Mouse (Mus musculus) forebrain, embryonic 14.5 days (tissue): ENCODE measurements at regions not wholly inside any gene's neighbourhood (a gene's known extent, or its start where the extent isn't known, plus 50 kb on each side); places are given as distances from the start of the nearest gene placed in this dataset.

Source experiments
- ATAC-seq: fragments of 200-750 bp; cut with Nextera tagmentation; 2 replicates; pipeline ENCODE4 v1.8.0; 2017; ENCODE audit warnings: mild to moderate bottlenecking, moderate library complexity
- DNase-seq: peaks from one replicate; pipeline ENCODE4 v3.0.0-alpha.2; 2015; ENCODE audit warnings: low spot score
- H3K27ac ChIP-seq: fragments of 300-500 bp; sonication (generic); 2 replicates; pipeline ENCODE4 v1.5.1; 2014; ENCODE audit warnings: low read depth, mild to moderate bottlenecking, control low read depth, low read length, moderate library complexity
- H3K27me3 ChIP-seq: fragments of 300-500 bp; sonication (generic); replicated peaks from 2 replicates; pipeline ENCODE4 v1.6.1; 2014; ENCODE audit warnings: low read length, control low read depth, mixed read lengths; ENCODE audit not compliant: control insufficient read depth, insufficient read depth
- H3K36me3 ChIP-seq: fragments of 300-500 bp; sonication (generic); 2 replicates; pipeline ENCODE4 v1.6.1; 2014; ENCODE audit warnings: low read length, control low read depth; ENCODE audit not compliant: control insufficient read depth, insufficient read depth
- H3K4me1 ChIP-seq: fragments of 300-500 bp; sonication (generic); 2 replicates; pipeline ENCODE4 v1.6.1; 2014; ENCODE audit warnings: antibody characterized with exemption, low read length, control low read depth; ENCODE audit not compliant: control insufficient read depth, insufficient read depth
- H3K4me2 ChIP-seq: fragments of 300-500 bp; sonication (generic); 2 replicates; pipeline ENCODE4 v1.6.1; 2014; ENCODE audit warnings: mild to moderate bottlenecking, control low read depth, low read length
- H3K4me3 ChIP-seq: fragments of 300-500 bp; sonication (generic); 2 replicates; pipeline ENCODE4 v1.5.1; 2014; ENCODE audit warnings: low read depth, low read length, control low read depth
- H3K9ac ChIP-seq: fragments of 300-500 bp; sonication (generic); 2 replicates; pipeline ENCODE4 v1.6.1; 2014; ENCODE audit warnings: mild to moderate bottlenecking, low read length, control low read depth, moderate library complexity
- H3K9me3 ChIP-seq: fragments of 300-500 bp; sonication (generic); replicated peaks from 2 replicates; pipeline ENCODE4 v1.6.1; 2016; ENCODE audit warnings: low read length, control low read depth, mixed read lengths; ENCODE audit not compliant: control insufficient read depth
- WGBS: fragments of 180-500 bp; shearing (Covaris S2); extraction: QIAGEN DNeasy Blood & Tissue Kit; methylation state at CpG from one replicate; pipeline ENCODE4 v1.1.7; 2014; 5-methylcytosine and 5-hydroxymethylcytosine counted together

DNA sequence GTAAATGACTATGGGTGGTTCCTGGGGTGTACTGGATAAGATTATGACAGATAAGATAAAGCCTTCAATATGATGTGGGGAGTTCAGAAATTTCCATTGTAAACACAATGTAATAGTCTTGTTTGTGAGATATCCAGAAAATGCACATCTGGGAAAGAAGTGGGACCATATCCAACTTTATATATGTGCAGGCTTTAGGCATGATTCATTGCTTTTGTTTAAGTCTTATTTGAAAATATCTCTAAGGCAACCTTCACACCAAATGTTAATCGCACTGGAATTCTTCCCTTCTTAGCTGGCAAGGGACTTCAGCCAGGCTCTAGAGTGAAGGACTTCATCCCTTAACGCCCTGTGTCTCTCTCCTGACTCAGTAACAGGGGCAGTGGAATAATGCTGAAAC is 250.3 kb downstream of the Hs3st3b1 start:
- H3K36me3 ChIP-seq: no peaks in the 10 kb centered on the region
- no peak overlapping the region for H3K4me3 ChIP-seq
- 69% methylated on average over 2 of the region's 2 CpGs for WGBS
- no peak overlapping the region for H3K4me2 ChIP-seq
- H3K27ac ChIP-seq: no peak overlapping the region
- H3K9me3 ChIP-seq: no peaks in the 10 kb centered on the region
- no peaks in the 10 kb centered on the region for H3K27me3 ChIP-seq
- ATAC-seq (no peak), DNase-seq (no peak)
- H3K9ac ChIP-seq: no peak overlapping the region
- H3K4me1 ChIP-seq: no peaks in the 10 kb centered on the region

- Histone ChIP-seq H3K27me3 (no peaks in the 10 kb centered on the region), H3K27ac (no peak overlapping the region), H3K4me1 (0 out of 2 replicates have a peak, but pooled peaks cover 3% of the 10 kb centered on the region), H3K9me3 (no peaks in the 10 kb centered on the region), H3K9ac (no peak overlapping the region), H3K4me3 (no peak overlapping the region), H3K36me3 (no peaks in the 10 kb centered on the region), H3K4me2 (no peak overlapping the region)
- 49% methylated on average over 11 of the region's 11 CpGs for WGBS
- ATAC-seq (no peak), DNase-seq (peak; percentile 56)
These were observed 244.2 kb downstream of the Hs3st3b1 start for GRCm38 (mm10) chr11:63677921-63678320.

DNA sequence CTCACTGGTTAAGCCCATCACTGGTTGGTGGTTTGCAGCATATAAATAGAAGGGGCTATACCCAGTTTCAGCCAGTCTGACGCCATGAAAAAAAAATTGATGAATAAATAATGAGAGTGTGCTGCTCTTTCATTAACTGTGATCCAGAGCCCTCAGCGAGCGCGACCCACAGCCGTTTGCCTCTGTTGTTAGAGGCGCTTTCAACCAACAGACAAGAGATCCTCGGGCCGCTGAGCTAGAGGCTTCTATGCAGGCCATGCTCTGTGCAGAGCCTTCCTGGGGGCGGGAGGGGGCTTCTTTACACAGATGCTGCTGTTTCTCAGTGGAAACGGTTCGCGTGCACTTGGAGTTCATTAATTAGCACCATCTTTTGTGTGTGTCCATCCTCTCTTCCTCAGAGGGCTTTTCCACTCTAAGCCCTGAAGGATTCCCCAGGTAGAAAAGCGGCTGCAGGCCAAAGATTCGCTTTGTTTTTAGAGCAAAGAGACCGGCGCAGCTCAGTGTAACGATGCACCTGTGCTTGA is 243.6 kb downstream of the Hs3st3b1 start:
- no peaks in the 10 kb centered on the region for H3K27me3 ChIP-seq
- H3K4me2 ChIP-seq: peak overlapping the region; percentile 11; the same call in 1 of the 2 replicates
- H3K9ac ChIP-seq: 0 out of 2 replicates have a peak overlapping the region, but pooled peaks have one; percentile 6
- no peak overlapping the region for H3K4me3 ChIP-seq
- 0 out of 2 replicates have a peak, but pooled peaks cover 3% of the 10 kb centered on the region for H3K4me1 ChIP-seq
- H3K27ac ChIP-seq: no peak overlapping the region
- DNase-seq (peak; percentile 56), ATAC-seq (peak; percentile 46; the same call in 1 of the 2 replicates)
- no peaks in the 10 kb centered on the region for H3K9me3 ChIP-seq
- H3K36me3 ChIP-seq: no peaks in the 10 kb centered on the region
- 23% methylated on average over 17 of the region's 17 CpGs for WGBS

DNA sequence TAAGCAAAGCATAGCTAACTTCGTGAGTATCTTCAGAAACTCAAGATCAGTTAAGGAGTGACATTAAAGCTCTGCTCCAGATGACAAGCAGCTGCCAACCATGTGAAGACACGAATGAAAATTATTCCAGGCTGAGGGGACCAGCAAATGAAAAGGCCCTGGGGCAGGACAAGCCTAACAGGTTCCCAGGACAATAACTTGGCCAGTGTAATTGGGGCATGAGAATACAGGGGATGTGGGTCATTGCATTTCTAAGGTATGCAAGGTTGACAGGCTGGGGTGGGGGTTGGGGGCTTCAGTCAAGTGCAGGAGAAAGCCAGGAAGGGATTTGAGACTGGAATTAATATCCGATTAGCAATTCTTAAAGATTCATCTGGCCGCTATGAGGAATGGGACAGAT is 242.6 kb downstream of the Hs3st3b1 start:
- no peaks in the 10 kb centered on the region for H3K36me3 ChIP-seq
- H3K27me3 ChIP-seq: no peaks in the 10 kb centered on the region
- H3K9ac ChIP-seq: no peak overlapping the region
- 68% methylated on average over 4 of the region's 4 CpGs for WGBS
- H3K4me2 ChIP-seq: no peak overlapping the region
- ATAC-seq: no peak
- H3K9me3 ChIP-seq: no peaks in the 10 kb centered on the region
- no peak overlapping the region for H3K27ac ChIP-seq
- DNase-seq: no peak
- no peak overlapping the region for H3K4me3 ChIP-seq
- H3K4me1 ChIP-seq: 0 out of 2 replicates have a peak, but pooled peaks cover 3% of the 10 kb centered on the region

DNA sequence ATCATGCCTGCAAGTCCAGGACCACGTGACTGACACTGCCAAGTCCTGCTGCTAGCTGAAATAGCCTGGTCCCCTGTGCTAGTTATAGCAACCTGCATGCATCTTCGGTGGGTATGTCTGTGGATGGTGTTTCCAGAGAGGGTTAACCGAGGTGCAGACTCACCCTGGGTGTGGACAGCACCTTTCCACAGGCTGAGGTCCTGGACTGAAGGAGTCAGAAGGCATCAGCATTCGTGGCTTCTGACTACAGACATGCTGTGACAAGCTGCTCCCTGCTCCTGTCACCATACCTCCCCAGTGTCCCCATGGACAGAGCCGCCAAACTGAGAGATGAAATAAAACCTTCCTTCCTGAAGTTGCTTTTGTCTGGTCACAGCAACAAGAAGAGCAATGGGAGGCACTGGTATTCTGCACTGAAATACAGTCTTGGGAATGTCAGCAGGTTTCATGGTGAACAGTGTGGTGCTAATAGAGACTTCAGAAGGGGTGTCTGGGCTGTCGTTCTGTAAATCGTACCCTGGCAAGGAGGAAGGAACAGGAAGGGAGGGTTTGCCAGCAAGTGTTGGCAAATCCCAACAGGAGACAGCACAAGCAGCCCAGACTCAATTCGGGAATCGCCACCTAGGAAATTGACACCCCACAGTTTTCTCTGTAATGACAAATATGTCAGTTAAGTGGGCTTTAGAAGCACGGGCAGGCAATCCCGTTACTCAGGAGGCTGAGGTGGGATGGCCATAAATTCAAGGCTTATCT is 237.7 kb downstream of the Hs3st3b1 start:
- Histone ChIP-seq H3K27me3 (no peaks in the 10 kb centered on the region), H3K9ac (no peak overlapping the region), H3K27ac (no peak overlapping the region), H3K4me1 (0 out of 2 replicates have a peak, but pooled peaks cover 2% of the 10 kb centered on the region), H3K4me3 (no peak overlapping the region), H3K9me3 (no peaks in the 10 kb centered on the region), H3K4me2 (no peak overlapping the region), H3K36me3 (no peaks in the 10 kb centered on the region)
- WGBS: 74% methylated on average over 11 of the region's 11 CpGs
- no peak for DNase-seq
- no peak for ATAC-seq

GRCm38 (mm10) chr11:63691041-63691440 is 231.0 kb downstream of the Hs3st3b1 start:
- no peak overlapping the region for H3K4me3 ChIP-seq
- ATAC-seq (no peak), DNase-seq (no peak)
- H3K4me2 ChIP-seq: no peak overlapping the region
- 61% methylated on average over 4 of the region's 4 CpGs for WGBS
- no peak overlapping the region for H3K9ac ChIP-seq
- H3K27me3 ChIP-seq: no peaks in the 10 kb centered on the region
- H3K9me3 ChIP-seq: no peaks in the 10 kb centered on the region
- no peaks in the 10 kb centered on the region for H3K4me1 ChIP-seq
- H3K27ac ChIP-seq: no peak overlapping the region
- no peaks in the 10 kb centered on the region for H3K36me3 ChIP-seq

DNA sequence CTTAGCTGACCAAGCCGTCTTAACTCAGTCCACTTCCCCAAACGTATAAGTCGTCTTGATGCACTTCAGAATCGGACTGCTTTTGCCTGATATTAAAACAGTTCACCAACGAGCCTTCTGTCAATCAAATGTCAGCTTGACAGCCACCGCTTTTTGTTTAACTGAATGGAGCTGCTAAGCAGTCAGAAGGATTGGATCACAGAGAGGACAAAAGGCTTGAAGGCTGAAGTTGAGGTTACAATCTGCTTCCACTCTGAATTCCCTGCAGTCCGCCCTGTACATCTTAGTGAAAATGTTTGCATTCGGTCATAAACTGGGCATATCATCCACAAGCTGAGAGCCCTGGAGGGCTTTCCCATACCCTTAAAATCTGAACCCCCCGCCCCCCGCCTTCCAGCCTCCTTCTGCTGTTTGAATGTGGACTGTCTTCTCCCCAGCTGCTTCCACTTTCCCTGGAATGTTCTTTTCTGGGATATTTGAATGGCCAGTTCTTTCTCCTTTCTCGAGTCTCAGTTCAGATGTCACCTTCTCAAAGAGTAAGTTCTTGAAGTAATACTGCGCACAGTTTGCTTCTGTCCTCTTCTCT is 217.0 kb downstream of the Hs3st3b1 start:
- DNase-seq (no peak), ATAC-seq (no peak)
- Histone ChIP-seq H3K27ac (no peak overlapping the region), H3K4me1 (peaks cover 15% of the 10 kb centered on the region), H3K4me3 (no peak overlapping the region), H3K27me3 (no peaks in the 10 kb centered on the region; the same call in 1 of the 2 replicates), H3K9me3 (no peaks in the 10 kb centered on the region), H3K4me2 (no peak overlapping the region), H3K36me3 (no peaks in the 10 kb centered on the region), H3K9ac (no peak overlapping the region)
- WGBS: 24% methylated on average over 12 of the region's 12 CpGs

- H3K4me1 ChIP-seq: peaks cover 15% of the 10 kb centered on the region
- H3K9me3 ChIP-seq: no peaks in the 10 kb centered on the region
- no peak overlapping the region for H3K4me3 ChIP-seq
- H3K36me3 ChIP-seq: no peaks in the 10 kb centered on the region
- peaks cover 3% of the 10 kb centered on the region; the same call in 1 of the 2 replicates for H3K27me3 ChIP-seq
- H3K27ac ChIP-seq: no peak overlapping the region
- no peak overlapping the region for H3K4me2 ChIP-seq
- ATAC-seq (peak; percentile 42; the same call in 1 of the 2 replicates), DNase-seq (peak; percentile 40)
- H3K9ac ChIP-seq: no peak overlapping the region
- 40% methylated on average over 8 of the region's 8 CpGs for WGBS
These were observed 216.0 kb downstream of the Hs3st3b1 start for GRCm38 (mm10) chr11:63706057-63706456.

GRCm38 (mm10) chr11:63707093-63707492 is 215.0 kb downstream of the Hs3st3b1 start:
- no peaks in the 10 kb centered on the region for H3K9me3 ChIP-seq
- no peak for ATAC-seq

More at GRCm38 (mm10) chr11:63707093-63707492, 215.0 kb downstream of the Hs3st3b1 start:
- Histone ChIP-seq H3K27me3 (peaks cover 7% of the 10 kb centered on the region; the same call in 1 of the 2 replicates), H3K27ac (no peak overlapping the region), H3K9ac (no peak overlapping the region), H3K4me2 (no peak overlapping the region), H3K36me3 (no peaks in the 10 kb centered on the region), H3K4me3 (no peak overlapping the region), H3K4me1 (peaks cover 15% of the 10 kb centered on the region)
- peak; percentile 53 for DNase-seq
- WGBS: 5% methylated on average over 5 of the region's 5 CpGs
